Mouse (Mus musculus) C2C12 (cell line): ENCODE measurements around the gene Olfr986.

Experiments
- CTCF ChIP-seq: IDR thresholded peaks from one replicate; pipeline ENCODE4 v1.5.1; 2011; ENCODE audit not compliant: control insufficient read depth, insufficient read depth, insufficient read length
- MYOG ChIP-seq: IDR thresholded peaks from one replicate; pipeline ENCODE4 v1.6.1; 2011; ENCODE audit not compliant: control insufficient read depth, insufficient read length; ENCODE audit errors: extremely low read depth

DNA sequence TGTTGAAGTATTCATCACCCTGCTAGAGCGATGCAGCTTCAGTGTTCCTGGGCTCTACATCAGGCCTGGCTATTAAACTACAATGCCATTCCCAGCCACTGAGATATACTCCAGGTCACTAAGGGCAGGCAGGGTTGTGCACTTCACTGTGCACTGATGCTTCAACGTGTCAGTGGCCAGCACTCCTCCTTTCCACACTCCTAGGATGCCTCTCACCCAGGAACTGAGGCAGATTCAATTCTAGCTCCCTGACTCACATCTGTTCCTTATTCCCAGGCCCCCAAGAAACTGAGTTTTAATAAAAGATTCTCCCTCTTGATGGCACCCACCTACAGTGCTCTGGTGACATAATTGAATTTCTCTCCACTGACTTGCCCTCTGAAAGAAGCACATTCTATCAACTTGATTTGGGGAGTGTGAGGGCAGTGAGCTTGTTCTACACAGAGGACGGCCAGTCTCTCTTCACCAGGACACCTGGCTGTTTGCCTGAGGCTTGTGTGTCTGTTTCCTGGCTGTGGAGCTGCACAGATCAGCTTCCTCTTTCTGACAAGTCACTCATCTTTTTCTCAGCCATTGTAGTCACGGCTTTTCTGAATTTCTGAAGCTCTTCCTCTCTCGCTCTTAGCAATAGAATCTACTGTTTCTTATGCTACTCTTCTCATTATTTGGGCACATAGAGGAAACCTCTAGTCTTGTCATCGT lies 43.6 kb upstream of the Olfr986 start:
- TF ChIP-seq MYOG: no peak
- TF ChIP-seq CTCF: no peak
